Mouse (Mus musculus): ENCODE measurements around the gene Olfr370. TPM values are rescaled to one million over a fixed set of nuclear protein-coding genes. Genes with fewer than 3 reads are reported as not detected.

Gene Olfr370
- total and polyA plus RNA-seq, 2 experiments = not detected

GRCm38 (mm10) chr8:83583236-83583635, 47.7 kb downstream of the Olfr370 start:
- Histone ChIP-seq H3K79me2 (ENCODE audit: control insufficient read depth, insufficient read depth, low read length) (peaks cover 45% of the 10 kb centered on the region), H3K9ac (ENCODE audit: low read depth, low read length) (no peak overlapping the region), H3K4me1 (ENCODE audit: control insufficient read depth, insufficient read depth, low read length) (peaks cover 58% of the 10 kb centered on the region), H3K4me3 (ENCODE audit: insufficient read depth, low read depth, low read length) (no peak overlapping the region), H3K27me3 (ENCODE audit: control insufficient read depth, insufficient read depth, low read length) (no peaks in the 10 kb centered on the region), H3K36me3 (ENCODE audit: control insufficient read depth, insufficient read depth, low read length) (no peaks in the 10 kb centered on the region), H3K27ac (replicated peaks; ENCODE audit: insufficient read depth, low read depth, low read length) (no peak overlapping the region)
- 87% methylated on average over 15 of the region's 15 CpGs for WGBS
- no peak for DNase-seq (ENCODE audit: extremely low read depth, low read depth, low spot score)
- TF ChIP-seq POLR2A (IDR thresholded peaks at IDR 0.05; ENCODE audit: extremely low read depth, insufficient read depth, low read length) (no peak), CTCF (IDR thresholded peaks at IDR 0.05; ENCODE audit: low read depth, low read length) (no peak)

GRCm38 (mm10) chr8:83584771-83585170, 49.2 kb downstream of the Olfr370 start:
- TF ChIP-seq POLR2A (IDR thresholded peaks at IDR 0.05; ENCODE audit: extremely low read depth, insufficient read depth, low read length) (no peak), CTCF (IDR thresholded peaks at IDR 0.05; ENCODE audit: low read depth, low read length) (no peak)
- no peak for DNase-seq (ENCODE audit: extremely low read depth, low read depth, low spot score)
- no peaks in the 10 kb centered on the region for H3K27me3 ChIP-seq (ENCODE audit: control insufficient read depth, insufficient read depth, low read length)
- H3K4me3 ChIP-seq (ENCODE audit: insufficient read depth, low read depth, low read length) = no peak overlapping the region
- H3K4me1 ChIP-seq (ENCODE audit: control insufficient read depth, insufficient read depth, low read length) = peaks cover 61% of the 10 kb centered on the region
- H3K79me2 ChIP-seq (ENCODE audit: control insufficient read depth, insufficient read depth, low read length) = peaks cover 32% of the 10 kb centered on the region
- no peaks in the 10 kb centered on the region for H3K36me3 ChIP-seq (ENCODE audit: control insufficient read depth, insufficient read depth, low read length)
- 32% methylated on average over 1 of the region's 1 CpGs for WGBS
- H3K27ac ChIP-seq (replicated peaks; ENCODE audit: insufficient read depth, low read depth, low read length) = peak overlapping the region; percentile 65
- peak overlapping the region; percentile 15 for H3K9ac ChIP-seq (ENCODE audit: low read depth, low read length)

- peak overlapping the region; percentile 61 for H3K27ac ChIP-seq (replicated peaks; ENCODE audit: insufficient read depth, low read depth, low read length)
- H3K36me3 ChIP-seq (ENCODE audit: control insufficient read depth, insufficient read depth, low read length) = no peaks in the 10 kb centered on the region
- no peak overlapping the region for H3K4me3 ChIP-seq (ENCODE audit: insufficient read depth, low read depth, low read length)
- H3K9ac ChIP-seq (ENCODE audit: low read depth, low read length) = no peak overlapping the region
- peaks cover 29% of the 10 kb centered on the region for H3K79me2 ChIP-seq (ENCODE audit: control insufficient read depth, insufficient read depth, low read length)
- no peak for TF ChIP-seq POLR2A (IDR thresholded peaks at IDR 0.05; ENCODE audit: extremely low read depth, insufficient read depth, low read length)
- TF ChIP-seq CTCF (IDR thresholded peaks at IDR 0.05; ENCODE audit: low read depth, low read length) = no peak
- 21% methylated on average over 3 of the region's 3 CpGs for WGBS
- peaks cover 58% of the 10 kb centered on the region for H3K4me1 ChIP-seq (ENCODE audit: control insufficient read depth, insufficient read depth, low read length)
- H3K27me3 ChIP-seq (ENCODE audit: control insufficient read depth, insufficient read depth, low read length) = no peaks in the 10 kb centered on the region
- peak; percentile 99 for DNase-seq (ENCODE audit: extremely low read depth, low read depth, low spot score)
Measured at GRCm38 (mm10) chr8:83585333-83585732, 49.8 kb downstream of the Olfr370 start.

- Histone ChIP-seq H3K36me3 (ENCODE audit: control insufficient read depth, insufficient read depth, low read length) (no peaks in the 10 kb centered on the region), H3K4me1 (ENCODE audit: control insufficient read depth, insufficient read depth, low read length) (peaks cover 41% of the 10 kb centered on the region)
Measured at GRCm38 (mm10) chr8:83587644-83588043, 52.1 kb downstream of the Olfr370 start.

GRCm38 (mm10) chr8:83588886-83589285, 53.3 kb downstream of the Olfr370 start:
- 18% methylated on average over 5 of the region's 5 CpGs for WGBS
- Histone ChIP-seq H3K4me1 (ENCODE audit: control insufficient read depth, insufficient read depth, low read length) (peaks cover 40% of the 10 kb centered on the region), H3K27me3 (ENCODE audit: control insufficient read depth, insufficient read depth, low read length) (no peaks in the 10 kb centered on the region), H3K27ac (replicated peaks; ENCODE audit: insufficient read depth, low read depth, low read length) (peak overlapping the region; percentile 32; the same call in 1 of the 2 replicates), H3K4me3 (ENCODE audit: insufficient read depth, low read depth, low read length) (no peak overlapping the region), H3K9ac (ENCODE audit: low read depth, low read length) (no peak overlapping the region), H3K36me3 (ENCODE audit: control insufficient read depth, insufficient read depth, low read length) (no peaks in the 10 kb centered on the region), H3K79me2 (ENCODE audit: control insufficient read depth, insufficient read depth, low read length) (peaks cover 27% of the 10 kb centered on the region)
- peak; percentile 76 for DNase-seq (ENCODE audit: extremely low read depth, low read depth, low spot score)
- TF ChIP-seq POLR2A (IDR thresholded peaks at IDR 0.05; ENCODE audit: extremely low read depth, insufficient read depth, low read length) (no peak), CTCF (IDR thresholded peaks at IDR 0.05; ENCODE audit: low read depth, low read length) (no peak)

More at GRCm38 (mm10) chr8:83587644-83588043, 52.1 kb downstream of the Olfr370 start:
- Histone ChIP-seq H3K27me3 (ENCODE audit: control insufficient read depth, insufficient read depth, low read length) (no peaks in the 10 kb centered on the region), H3K4me3 (ENCODE audit: insufficient read depth, low read depth, low read length) (no peak overlapping the region), H3K27ac (replicated peaks; ENCODE audit: insufficient read depth, low read depth, low read length) (peak overlapping the region; percentile 4; the same call in 1 of the 2 replicates), H3K79me2 (ENCODE audit: control insufficient read depth, insufficient read depth, low read length) (peaks cover 35% of the 10 kb centered on the region), H3K9ac (ENCODE audit: low read depth, low read length) (no peak overlapping the region)
- 47% methylated on average over 6 of the region's 6 CpGs for WGBS
- no peak for TF ChIP-seq POLR2A (IDR thresholded peaks at IDR 0.05; ENCODE audit: extremely low read depth, insufficient read depth, low read length)
- TF ChIP-seq CTCF (IDR thresholded peaks at IDR 0.05; ENCODE audit: low read depth, low read length) = no peak
- peak; percentile 86 for DNase-seq (ENCODE audit: extremely low read depth, low read depth, low spot score)

DNA sequence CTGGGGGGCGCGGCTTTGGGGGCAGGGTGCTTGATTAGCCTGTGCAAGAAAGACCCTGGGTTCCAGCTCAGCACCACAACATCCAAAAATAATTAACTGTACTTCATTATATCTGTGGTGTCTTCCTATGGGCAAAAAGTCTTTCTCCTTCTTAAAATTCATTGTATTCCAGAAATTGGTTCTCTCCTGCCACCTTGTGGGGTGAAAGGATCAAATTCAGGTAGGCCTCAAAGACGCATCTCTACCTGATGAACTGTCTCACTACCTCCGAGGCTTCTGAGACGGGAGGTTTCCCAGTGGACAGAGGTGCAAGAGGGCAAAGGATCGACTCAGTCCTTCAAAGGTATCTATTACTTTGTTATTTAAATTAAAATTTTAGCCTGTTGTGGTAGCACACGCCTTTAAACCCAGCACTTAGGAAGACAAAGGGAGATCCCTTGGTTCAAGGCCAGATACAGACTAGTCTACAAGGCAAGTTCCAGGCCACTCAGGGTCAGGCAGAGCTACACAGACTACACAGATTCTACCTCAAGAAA, 55.0 kb downstream of the Olfr370 start:
- TF ChIP-seq POLR2A (IDR thresholded peaks at IDR 0.05; ENCODE audit: extremely low read depth, insufficient read depth, low read length) (no peak), CTCF (IDR thresholded peaks at IDR 0.05; ENCODE audit: low read depth, low read length) (no peak)
- no peak for DNase-seq (ENCODE audit: extremely low read depth, low read depth, low spot score)
- Histone ChIP-seq H3K4me1 (ENCODE audit: control insufficient read depth, insufficient read depth, low read length) (peaks cover 36% of the 10 kb centered on the region), H3K4me3 (ENCODE audit: insufficient read depth, low read depth, low read length) (no peak overlapping the region), H3K36me3 (ENCODE audit: control insufficient read depth, insufficient read depth, low read length) (no peaks in the 10 kb centered on the region), H3K79me2 (ENCODE audit: control insufficient read depth, insufficient read depth, low read length) (peaks cover 23% of the 10 kb centered on the region), H3K9ac (ENCODE audit: low read depth, low read length) (no peak overlapping the region), H3K27me3 (ENCODE audit: control insufficient read depth, insufficient read depth, low read length) (no peaks in the 10 kb centered on the region), H3K27ac (replicated peaks; ENCODE audit: insufficient read depth, low read depth, low read length) (no peak overlapping the region)
- WGBS = 77% methylated on average over 7 of the region's 7 CpGs

Measured in liver, adult 2 months (tissue).